Mouse (Mus musculus) hindbrain, embryonic 11.5 days (tissue): ENCODE data around the gene Timp2. TPM values are rescaled to one million over a fixed set of nuclear protein-coding genes. Genes with fewer than 3 reads are reported as not detected.

Source experiments
- ATAC-seq: fragments of 200-750 bp; cut with Nextera tagmentation; 2 replicates; pipeline ENCODE4 v1.8.0; 2017; ENCODE audit warnings: mild to moderate bottlenecking, moderate TSS enrichment, moderate library complexity; ENCODE audit not compliant: low FRiP score
- DNase-seq: peaks from one replicate; pipeline ENCODE4 v3.0.0-alpha.2; 2015; ENCODE audit warnings: low spot score
- H3K27ac ChIP-seq: fragments of 300-500 bp; sonication (generic); 2 replicates; pipeline ENCODE4 v1.5.1; 2014; ENCODE audit warnings: mild to moderate bottlenecking, low read depth, low read length
- H3K27me3 ChIP-seq: fragments of 300-500 bp; sonication (generic); 2 replicates; pipeline ENCODE4 v1.6.1; 2014; ENCODE audit warnings: mild to moderate bottlenecking, low read length, moderate library complexity, mixed read lengths; ENCODE audit not compliant: control insufficient read depth, insufficient read depth
- H3K36me3 ChIP-seq: fragments of 300-500 bp; sonication (generic); 2 replicates; pipeline ENCODE4 v1.6.1; 2014; ENCODE audit warnings: mild to moderate bottlenecking, low read length, moderate library complexity, mixed read lengths; ENCODE audit not compliant: control insufficient read depth, insufficient read depth
- H3K4me1 ChIP-seq: fragments of 300-500 bp; sonication (generic); replicated peaks from 2 replicates; pipeline ENCODE4 v1.6.1; 2014; ENCODE audit warnings: low read length, mixed read lengths; ENCODE audit not compliant: control insufficient read depth, insufficient read depth
- H3K4me2 ChIP-seq: fragments of 300-500 bp; sonication (generic); replicated peaks from 2 replicates; pipeline ENCODE4 v1.6.1; 2014; ENCODE audit warnings: mild to moderate bottlenecking, low read depth, low read length
- H3K4me3 ChIP-seq: fragments of 300-500 bp; sonication (generic); 2 replicates; pipeline ENCODE4 v1.5.1; 2014; ENCODE audit warnings: low read depth, low read length
- H3K9ac ChIP-seq: fragments of 300-500 bp; sonication (generic); 2 replicates; pipeline ENCODE4 v1.6.1; 2014; ENCODE audit warnings: low read depth, low read length
- H3K9me3 ChIP-seq: fragments of 300-500 bp; sonication (generic); 2 replicates; pipeline ENCODE4 v1.6.1; 2016; ENCODE audit warnings: low read length; ENCODE audit not compliant: control insufficient read depth
- WGBS: fragments of 180-500 bp; shearing (Covaris S2); extraction: QIAGEN DNeasy Blood & Tissue Kit; methylation state at CpG from one replicate; pipeline ENCODE4 v1.1.7; 2014; 5-methylcytosine and 5-hydroxymethylcytosine counted together
- polyA plus RNA-seq: library from polyadenylated mRNA; unstranded; fragments of >200 nt; fragmentation: Nextera tagmentation; extraction: Ambion mirVana; gene quantifications from 2 replicates; pipeline ENCODE4 v1.2.1, GENCODE M21; 2014

Timp2 gene
- polyA plus RNA-seq, 1 experiment from 2014 or later: 39.5 TPM

GRCm38 (mm10) chr11:118253447-118254158 is 101.9 kb downstream of the Timp2 start:
- no peaks in the 10 kb centered on the region for H3K9me3 ChIP-seq
- no peaks in the 10 kb centered on the region; the same call in 1 of the 2 replicates for H3K4me1 ChIP-seq
- H3K9ac ChIP-seq: no peak overlapping the region
- WGBS: 87% methylated on average over 7 of the region's 7 CpGs
- no peak overlapping the region for H3K4me3 ChIP-seq
- ATAC-seq: no peak
- no peak overlapping the region for H3K4me2 ChIP-seq
- no peak overlapping the region for H3K27ac ChIP-seq
- H3K27me3 ChIP-seq: no peaks in the 10 kb centered on the region
- no peak for DNase-seq
- peaks cover 11% of the 10 kb centered on the region for H3K36me3 ChIP-seq

Other genes starting within 250 kb of the Timp2 start
- gene Dnah17, start 225.1 kb downstream of the Timp2 start, polyA plus RNA-seq: 0.14 and 0.17 TPM in 2 replicates
- gene Cyth1, start 107.1 kb downstream of the Timp2 start, polyA plus RNA-seq: 16.5 and 16.7 TPM in 2 replicates
- gene Usp36, start 65.5 kb downstream of the Timp2 start, polyA plus RNA-seq: 9.8 and 9.9 TPM in 2 replicates
- gene Cep295nl, start 13.2 kb downstream of the Timp2 start, polyA plus RNA-seq: 0.37 and 0.42 TPM in 2 replicates
- gene Lgals3bp, start 46.4 kb upstream of the Timp2 start, polyA plus RNA-seq: 1.9 and 2.7 TPM in 2 replicates
- 21.0 and 21.1 TPM in 2 replicates for gene Cant1, start 63.3 kb upstream of the Timp2 start, polyA plus RNA-seq
- gene C1qtnf1, start 72.5 kb upstream of the Timp2 start, polyA plus RNA-seq: 1.1 and 2.5 TPM in 2 replicates
- gene Engase, start 121.1 kb upstream of the Timp2 start, polyA plus RNA-seq: 4.7 and 4.8 TPM in 2 replicates